Mouse (Mus musculus): ENCODE measurements around the gene Fam122a.

DNA sequence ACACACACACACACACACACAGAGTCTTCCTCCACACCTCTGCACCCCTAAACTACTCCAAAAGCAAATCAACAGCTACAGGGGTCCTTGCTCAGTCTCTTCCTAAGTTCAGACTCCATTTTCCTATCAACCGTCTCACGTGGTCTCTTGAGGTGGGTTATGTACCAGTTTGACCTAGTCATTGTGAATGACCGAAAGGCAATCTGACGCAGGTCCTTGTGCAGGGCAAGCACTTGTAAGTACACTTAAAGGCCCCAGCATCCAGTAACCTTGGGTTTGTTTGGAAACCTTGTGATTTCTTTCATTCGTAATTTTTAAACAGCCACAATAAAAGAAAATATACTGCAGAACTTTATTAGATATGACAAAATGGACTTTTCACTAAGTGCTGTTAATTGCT, 4.6 kb downstream of the Fam122a start:
- TF ChIP-seq EP300 (IDR thresholded peaks at IDR 0.05; ENCODE audit: low read depth): no peak
- TF ChIP-seq CTCF (IDR thresholded peaks at IDR 0.05; ENCODE audit: low read depth): no peak
